Mouse (Mus musculus): ENCODE measurements at regions not wholly inside any gene's neighbourhood (a gene's known extent, or its start where the extent isn't known, plus 50 kb on each side); places are given as distances from the start of the nearest gene placed in this dataset.

DNA sequence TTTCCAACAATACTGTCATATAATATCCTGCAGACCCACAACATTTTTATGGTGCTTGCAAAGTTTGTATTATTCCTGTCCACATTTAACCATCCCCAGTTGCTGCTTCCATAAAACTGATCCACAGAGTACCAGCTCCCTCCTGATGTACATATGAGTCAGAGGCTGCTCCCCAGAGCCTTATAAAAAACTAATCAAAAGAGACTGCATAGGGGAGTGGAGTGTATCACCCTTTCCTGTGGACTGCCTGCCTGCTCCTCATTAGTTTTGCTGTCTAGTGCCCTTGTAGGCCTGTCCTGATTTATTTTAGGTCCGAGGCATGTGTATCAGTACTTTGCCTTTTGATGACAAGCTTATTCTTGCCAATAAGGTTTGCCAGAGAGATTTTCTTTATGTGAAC lies 310.9 kb upstream of the Gm5415 start:
- no peaks in the 10 kb centered on the region for H3K4me1 ChIP-seq
- no peak overlapping the region for H3K9ac ChIP-seq
- 0 out of 2 replicates have a peak, but pooled peaks have one; percentile 45 for ATAC-seq (replicated peaks)
- H3K9me3 ChIP-seq = no peaks in the 10 kb centered on the region
- H3K4me2 ChIP-seq = no peak overlapping the region
- WGBS = 83% methylated on average over 1 of the region's 1 CpGs
- no peak overlapping the region for H3K27ac ChIP-seq
- no peaks in the 10 kb centered on the region for H3K27me3 ChIP-seq (replicated peaks)
- no peak overlapping the region for H3K4me3 ChIP-seq
- H3K36me3 ChIP-seq (replicated peaks) = no peaks in the 10 kb centered on the region
